Mouse (Mus musculus) lung, postnatal 10 days (tissue): ENCODE data around the gene Gm21394.
"Not testable (repeated sequence)": the region's sequence is repeated elsewhere in the genome, so short reads cannot be mapped to it uniquely, and the experiment has no call there.

Source experiments
- DNase-seq: peaks from one replicate; pipeline ENCODE4 v3.0.0; 2021

The Gm21394 gene

DNA sequence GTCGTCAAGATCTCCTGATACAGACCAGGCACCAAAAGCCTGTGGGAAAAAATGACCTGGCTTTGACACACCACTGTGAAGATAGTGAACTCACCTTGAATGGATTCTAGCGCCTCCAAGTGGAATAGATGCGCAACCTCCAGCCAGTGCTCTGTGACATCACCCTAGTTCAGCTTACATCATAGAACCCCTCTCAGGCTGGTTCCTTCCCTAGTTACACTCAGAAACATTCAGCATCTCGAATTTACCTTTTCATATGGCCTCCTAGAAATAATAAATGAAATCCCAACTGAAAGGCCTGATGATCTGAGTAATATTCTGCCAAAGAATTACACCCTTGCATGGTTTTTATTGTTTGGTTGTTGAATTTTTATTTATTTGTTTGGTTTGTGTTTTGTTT, at the start of gene Gm21394:
Gene Gm21394, minus strand, starts transcription at position 101 of the 400 bp plus-strand sequence.
- DNase-seq, result not testable (repeated sequence)
